Mouse (Mus musculus): ENCODE results near the gene Gm45808. TPM values are rescaled to one million over a fixed set of nuclear protein-coding genes. Genes with fewer than 3 reads are reported as not detected.
"Not testable (repeated sequence)": the region's sequence is repeated elsewhere in the genome, so short reads cannot be mapped to it uniquely, and the experiment has no call there.

Gene Gm45808
- polyA plus RNA-seq, 1 experiment from 2014 or later: not detected

DNA sequence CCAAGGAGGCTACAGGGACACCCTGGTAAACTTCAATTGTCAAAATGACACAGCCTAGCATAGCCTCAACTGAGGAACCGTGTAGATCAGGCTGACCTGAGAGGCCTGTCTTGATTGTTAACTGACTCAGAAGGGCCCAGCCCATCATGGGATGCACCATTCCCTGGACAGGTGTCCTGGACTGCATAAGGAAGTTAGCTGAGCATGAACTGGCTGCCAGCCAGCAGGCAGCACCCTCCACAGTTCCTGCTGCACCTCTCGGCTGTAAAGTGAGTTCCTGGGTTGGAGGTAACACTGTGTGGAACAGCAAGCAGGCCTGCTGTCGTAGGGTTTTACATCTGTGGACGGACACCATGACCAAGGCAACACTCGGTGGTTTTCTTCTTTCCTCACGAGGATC is 21.0 kb upstream of the Gm45808 start:
- H3K27ac ChIP-seq: no peak overlapping the region
- WGBS: 95% methylated on average over 6 of the region's 6 CpGs
- no peak overlapping the region for H3K4me3 ChIP-seq
- peaks cover 15% of the 10 kb centered on the region for H3K4me1 ChIP-seq
- no peak overlapping the region for H3K9ac ChIP-seq
- ATAC-seq: no peak
- H3K4me2 ChIP-seq: no peak overlapping the region
- peaks cover 29% of the 10 kb centered on the region for H3K36me3 ChIP-seq (ENCODE audit: poor library complexity, severe bottlenecking)
- H3K27me3 ChIP-seq: no peaks in the 10 kb centered on the region
- H3K9me3 ChIP-seq (replicated peaks): no peaks in the 10 kb centered on the region

DNA sequence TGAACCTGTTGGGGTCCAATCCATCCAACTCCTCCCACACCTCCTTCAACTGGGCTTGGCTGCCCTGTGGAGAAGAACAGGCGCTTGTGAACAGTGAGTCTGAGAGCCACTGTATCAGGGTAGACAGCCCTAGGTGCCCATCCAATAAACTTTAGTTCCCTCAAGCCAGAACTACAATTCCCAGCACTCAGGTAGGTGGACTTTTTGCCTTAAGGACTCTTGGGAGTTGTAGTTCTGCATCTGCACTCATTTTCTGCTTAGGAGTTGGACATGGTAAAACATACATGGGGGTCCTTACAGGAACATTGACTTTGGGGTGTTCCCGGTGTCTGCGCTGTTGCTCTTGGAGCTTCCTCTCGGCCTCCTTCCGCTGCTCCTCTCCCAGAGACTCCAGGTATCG is 11.8 kb upstream of the Gm45808 start:
- no peaks in the 10 kb centered on the region for H3K9me3 ChIP-seq (replicated peaks)
- no peak overlapping the region for H3K4me3 ChIP-seq
- H3K27ac ChIP-seq: no peak overlapping the region
- H3K4me2 ChIP-seq: no peak overlapping the region
- H3K9ac ChIP-seq: no peak overlapping the region
- ATAC-seq: no peak
- no peaks in the 10 kb centered on the region for H3K4me1 ChIP-seq
- 98% methylated on average over 6 of the region's 6 CpGs for WGBS
- no peaks in the 10 kb centered on the region for H3K27me3 ChIP-seq
- H3K36me3 ChIP-seq (ENCODE audit: poor library complexity, severe bottlenecking): peaks cover 79% of the 10 kb centered on the region

DNA sequence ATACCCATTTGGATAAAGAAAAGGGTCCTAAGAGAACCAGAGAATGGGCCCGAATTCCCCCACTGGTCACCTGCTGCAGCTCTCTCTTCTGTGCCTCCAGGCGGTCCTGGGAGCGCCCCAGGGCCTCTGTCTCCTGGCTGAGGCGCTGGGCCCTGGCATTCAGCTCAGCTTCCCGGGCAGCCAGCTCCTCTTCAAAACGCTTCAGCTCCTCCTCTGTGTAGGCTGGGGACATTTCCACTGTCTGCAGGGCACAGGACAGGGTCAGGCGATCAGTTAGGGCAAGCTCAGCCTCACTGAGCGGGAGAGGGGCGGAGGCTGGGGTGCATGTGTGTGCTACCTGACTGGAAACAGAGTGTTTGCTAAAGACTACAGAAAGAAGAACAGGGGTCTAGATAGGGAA is 7.9 kb upstream of the Gm45808 start:
- 81% methylated on average over 9 of the region's 9 CpGs for WGBS
- H3K36me3 ChIP-seq (ENCODE audit: poor library complexity, severe bottlenecking): peaks cover 77% of the 10 kb centered on the region
- no peaks in the 10 kb centered on the region for H3K27me3 ChIP-seq
- no peak overlapping the region for H3K4me2 ChIP-seq
- H3K4me1 ChIP-seq: peaks cover 6% of the 10 kb centered on the region
- no peak overlapping the region for H3K27ac ChIP-seq
- no peak overlapping the region for H3K4me3 ChIP-seq
- H3K9ac ChIP-seq: no peak overlapping the region
- ATAC-seq: no peak
- no peaks in the 10 kb centered on the region for H3K9me3 ChIP-seq (replicated peaks)

DNA sequence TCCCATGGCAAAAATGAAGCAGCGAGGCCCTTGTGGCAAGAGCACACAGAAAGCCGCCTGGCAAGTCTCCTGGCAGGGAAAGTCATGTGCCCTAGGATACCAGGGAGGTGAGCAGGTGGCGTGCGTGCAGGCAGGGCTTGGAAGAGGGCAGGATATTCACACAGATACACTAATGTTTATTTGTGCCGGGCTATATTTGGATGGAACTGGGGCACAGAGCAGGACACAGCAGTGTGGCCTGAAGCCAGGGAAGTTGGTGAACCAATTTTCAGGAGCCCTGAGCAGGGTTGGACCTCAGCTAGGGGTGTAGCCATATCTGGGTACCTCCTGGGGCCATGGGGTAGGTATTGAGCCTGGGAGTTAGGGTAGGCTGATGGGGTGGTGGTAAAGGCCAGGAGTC is 6.3 kb upstream of the Gm45808 start:
- no peak for ATAC-seq
- WGBS: 94% methylated on average over 5 of the region's 5 CpGs
- H3K27me3 ChIP-seq: no peaks in the 10 kb centered on the region
- H3K36me3 ChIP-seq (ENCODE audit: poor library complexity, severe bottlenecking): peaks cover 62% of the 10 kb centered on the region
- H3K27ac ChIP-seq: no peak overlapping the region
- H3K9me3 ChIP-seq (replicated peaks): no peaks in the 10 kb centered on the region
- H3K4me3 ChIP-seq: no peak overlapping the region
- no peak overlapping the region for H3K4me2 ChIP-seq
- H3K4me1 ChIP-seq: peaks cover 17% of the 10 kb centered on the region
- no peak overlapping the region for H3K9ac ChIP-seq

DNA sequence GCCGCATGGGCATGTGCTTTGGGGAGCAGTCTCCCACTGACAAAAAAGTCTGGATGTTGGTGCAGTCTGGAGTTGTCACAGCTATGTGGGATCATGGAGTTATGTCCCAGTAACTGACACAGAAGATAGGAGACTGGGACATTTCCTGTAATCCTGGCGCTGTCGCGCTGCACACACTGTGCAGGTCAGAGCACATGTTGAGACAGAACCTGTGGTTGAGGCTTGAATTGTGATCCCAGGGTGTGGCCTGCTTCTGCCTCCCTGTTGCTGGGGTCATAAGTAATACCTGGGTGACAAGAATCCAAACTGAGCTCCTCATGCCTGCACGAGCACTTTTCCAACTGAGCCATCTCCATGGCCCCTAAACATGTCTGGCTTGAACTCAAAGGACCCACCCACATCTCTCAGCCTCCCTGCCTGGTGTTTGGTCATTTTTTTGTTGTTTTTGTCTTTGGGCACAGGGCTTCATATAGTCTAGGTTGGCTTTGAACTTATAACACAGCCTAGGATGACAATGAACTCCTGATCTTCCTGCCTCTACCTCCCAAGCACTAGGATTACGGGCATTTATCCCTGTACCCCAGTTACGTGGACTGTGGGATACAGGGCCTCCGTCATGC is 5.7 kb upstream of the Gm45808 start:
- 94% methylated on average over 8 of the region's 8 CpGs for WGBS
- H3K4me2 ChIP-seq: no peak overlapping the region
- H3K9ac ChIP-seq: no peak overlapping the region
- peaks cover 20% of the 10 kb centered on the region for H3K4me1 ChIP-seq
- H3K36me3 ChIP-seq (ENCODE audit: poor library complexity, severe bottlenecking): peaks cover 55% of the 10 kb centered on the region
- H3K27ac ChIP-seq: no peak overlapping the region
- no peak for ATAC-seq
- no peaks in the 10 kb centered on the region for H3K9me3 ChIP-seq (replicated peaks)
- no peaks in the 10 kb centered on the region for H3K27me3 ChIP-seq
- no peak overlapping the region for H3K4me3 ChIP-seq

DNA sequence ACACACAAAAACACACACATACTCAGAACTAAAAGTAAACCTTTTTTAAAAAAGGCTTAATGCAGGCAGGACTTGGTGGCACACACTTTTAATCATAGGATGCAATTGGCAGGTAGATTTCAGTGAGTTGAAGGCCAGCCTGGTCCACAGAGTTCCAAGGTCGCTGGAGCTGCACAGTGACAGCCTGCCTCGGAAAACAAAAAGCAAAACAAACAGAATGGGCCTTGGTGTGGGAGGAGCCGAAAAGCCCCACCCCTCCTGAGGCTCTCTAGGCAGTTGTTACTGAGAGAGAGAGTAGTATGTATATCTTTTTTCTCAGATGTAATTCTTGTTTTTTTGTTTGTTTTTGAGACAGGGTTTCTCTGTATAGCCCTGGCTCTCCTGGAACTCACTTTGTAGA is 4.7 kb upstream of the Gm45808 start:
- no peak overlapping the region for H3K4me3 ChIP-seq
- no peak overlapping the region for H3K4me2 ChIP-seq
- peaks cover 45% of the 10 kb centered on the region for H3K36me3 ChIP-seq (ENCODE audit: poor library complexity, severe bottlenecking)
- H3K27me3 ChIP-seq: no peaks in the 10 kb centered on the region
- no peak overlapping the region for H3K27ac ChIP-seq
- 21% methylated on average over 3 of the region's 3 CpGs for whole genome bisulfite sequencing
- H3K4me1 ChIP-seq: peaks cover 20% of the 10 kb centered on the region
- ATAC-seq: no peak
- no peaks in the 10 kb centered on the region for H3K9me3 ChIP-seq (replicated peaks)
- H3K9ac ChIP-seq: no peak overlapping the region

DNA sequence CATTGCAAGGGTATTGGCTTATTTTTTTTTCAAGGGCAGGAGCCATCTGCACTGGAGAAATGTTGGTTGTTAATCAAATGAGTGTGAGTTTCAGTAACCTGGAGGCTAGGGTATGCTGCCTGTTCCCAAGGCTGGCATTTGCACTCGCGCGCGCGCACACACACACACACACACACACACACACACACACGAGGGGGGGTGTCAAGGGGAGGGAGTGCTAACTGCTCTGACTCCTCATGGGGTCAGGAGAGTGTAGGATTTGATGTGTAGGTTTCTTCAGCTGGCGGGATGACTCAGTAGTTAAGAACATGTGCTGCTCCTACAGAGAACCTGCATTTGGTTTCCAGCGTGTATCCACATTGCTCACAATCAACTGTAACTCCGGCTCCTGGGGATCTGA is 4.2 kb upstream of the Gm45808 start:
- WGBS: 61% methylated on average over 9 of the region's 9 CpGs
- no peak overlapping the region for H3K4me2 ChIP-seq
- no peaks in the 10 kb centered on the region for H3K9me3 ChIP-seq (replicated peaks)
- peaks cover 41% of the 10 kb centered on the region for H3K36me3 ChIP-seq (ENCODE audit: poor library complexity, severe bottlenecking)
- no peaks in the 10 kb centered on the region for H3K27me3 ChIP-seq
- no peak overlapping the region for H3K27ac ChIP-seq
- H3K9ac ChIP-seq: no peak overlapping the region
- no peak for ATAC-seq
- no peak overlapping the region for H3K4me3 ChIP-seq
- peaks cover 20% of the 10 kb centered on the region for H3K4me1 ChIP-seq

DNA sequence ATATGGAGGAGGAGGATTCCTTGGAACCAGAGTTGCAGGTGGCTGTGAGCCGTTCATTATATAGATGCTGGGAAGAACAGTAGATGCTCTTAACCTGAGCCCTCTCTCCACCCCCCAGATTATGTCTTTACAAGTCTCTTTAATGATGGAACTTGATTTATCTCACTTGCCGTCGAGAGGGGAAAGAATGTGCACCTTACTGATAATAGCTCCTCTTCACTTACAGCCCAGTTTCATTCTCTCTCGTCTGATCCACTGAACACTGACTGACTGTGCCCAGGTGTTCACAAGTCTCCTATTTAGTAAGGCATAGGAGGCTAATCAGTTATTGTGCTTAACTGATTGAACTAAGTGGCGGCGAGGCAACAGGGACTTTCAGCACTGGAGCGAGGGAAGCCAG is 3.0 kb upstream of the Gm45808 start:
- H3K27me3 ChIP-seq: no peaks in the 10 kb centered on the region
- ATAC-seq: no peak
- no peak overlapping the region for H3K9ac ChIP-seq
- H3K9me3 ChIP-seq (replicated peaks): no peaks in the 10 kb centered on the region
- no peak overlapping the region for H3K4me2 ChIP-seq
- H3K4me1 ChIP-seq: peaks cover 20% of the 10 kb centered on the region
- H3K36me3 ChIP-seq (ENCODE audit: poor library complexity, severe bottlenecking): peaks cover 29% of the 10 kb centered on the region
- no peak overlapping the region for H3K27ac ChIP-seq
- WGBS: 85% methylated on average over 7 of the region's 7 CpGs
- H3K4me3 ChIP-seq: no peak overlapping the region

DNA sequence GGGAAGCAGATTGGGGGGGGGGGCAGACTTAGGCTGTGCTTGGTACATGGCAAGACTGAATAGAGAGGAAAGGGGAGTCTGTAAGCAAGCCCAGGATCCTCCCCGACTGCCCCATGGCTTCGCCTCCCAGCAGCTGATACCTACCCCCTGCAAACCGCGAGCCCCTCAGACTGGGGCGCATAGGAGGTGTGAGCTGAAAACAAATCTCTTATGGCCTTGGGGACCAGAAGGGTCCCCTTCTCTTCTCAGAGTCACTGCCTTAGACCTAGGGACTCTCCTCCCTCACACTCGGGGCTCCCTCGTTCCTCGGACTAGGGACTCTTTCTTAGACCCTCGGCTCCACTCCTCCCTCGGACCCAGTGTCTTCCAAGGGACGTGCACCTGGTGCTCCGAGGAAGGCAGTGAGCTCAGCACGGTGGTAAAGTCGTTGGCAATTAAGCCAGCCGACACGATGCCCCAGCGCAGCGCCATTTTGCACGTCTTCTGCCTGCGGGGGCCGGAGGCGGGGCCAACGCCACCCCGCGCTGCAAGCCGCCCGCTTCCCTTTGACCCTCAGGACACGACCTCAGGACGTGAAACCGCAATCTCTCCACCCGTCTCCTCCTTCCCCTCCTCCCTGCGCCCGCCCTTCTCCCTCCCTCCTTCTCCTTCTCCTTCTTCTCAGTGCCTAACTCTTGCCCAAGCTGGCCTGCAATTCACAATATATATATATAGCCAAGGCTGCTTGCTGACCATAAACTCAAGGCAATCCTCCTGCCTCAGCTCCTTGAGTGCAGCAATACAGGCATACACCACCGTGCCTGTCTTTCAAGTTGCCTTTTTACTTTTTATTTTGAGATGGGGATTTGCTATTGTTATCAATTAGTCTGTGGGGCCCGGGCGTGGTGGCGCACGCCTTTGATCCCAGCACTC is 1.9 kb upstream of the Gm45808 start, which contains the start of gene Dhdh:
Dhdh (minus strand) TSS at position 513 of the 912 bp plus-strand sequence.
- no peaks in the 10 kb centered on the region for H3K27me3 ChIP-seq
- peak within 1 kb of the TSS; percentile 55 for H3K27ac ChIP-seq
- H3K9me3 ChIP-seq (replicated peaks): no peaks in the 10 kb centered on the region
- WGBS: 7% methylated on average over 38 of the region's 38 CpGs
- H3K4me1 ChIP-seq: peaks cover 20% of the 10 kb centered on the region
- H3K9ac ChIP-seq: peak within 1 kb of the TSS; percentile 65
- peak within 1 kb of the TSS; percentile 69 for H3K4me2 ChIP-seq
- ATAC-seq: peak; percentile 75
- peak within 1 kb of the TSS; percentile 44 for H3K4me3 ChIP-seq
- peaks cover 18% of the 10 kb centered on the region for H3K36me3 ChIP-seq (ENCODE audit: poor library complexity, severe bottlenecking)

DNA sequence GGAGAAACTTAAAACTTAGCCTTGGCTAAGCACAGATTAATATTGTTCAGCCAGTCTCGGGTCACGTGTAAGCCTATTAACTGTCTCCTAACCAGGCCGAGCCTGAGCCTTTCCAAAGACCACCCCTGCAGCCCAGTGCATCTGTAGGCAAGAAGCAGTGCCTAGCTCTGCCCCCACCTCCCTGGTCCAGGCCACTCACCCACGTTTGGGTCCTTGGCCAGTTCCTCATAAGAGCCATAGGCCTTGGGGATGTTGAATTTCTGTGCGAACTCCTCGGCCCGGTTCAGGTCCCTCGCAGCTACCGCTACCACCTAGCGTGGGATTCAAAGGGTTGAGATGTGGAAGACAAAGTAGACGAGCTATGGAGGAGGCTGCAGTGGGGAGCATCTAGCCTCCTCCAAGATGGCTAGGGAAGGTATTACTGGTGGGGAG is 1.3 kb upstream of the Gm45808 start:
- WGBS: 10% methylated on average over 11 of the region's 11 CpGs
- ATAC-seq: peak; percentile 69
- peaks cover 20% of the 10 kb centered on the region for H3K4me1 ChIP-seq
- H3K9ac ChIP-seq: peak overlapping the region; percentile 65
- peaks cover 12% of the 10 kb centered on the region for H3K36me3 ChIP-seq (ENCODE audit: poor library complexity, severe bottlenecking)
- H3K9me3 ChIP-seq (replicated peaks): no peaks in the 10 kb centered on the region
- H3K27ac ChIP-seq: peak overlapping the region; percentile 55
- peak overlapping the region; percentile 69 for H3K4me2 ChIP-seq
- no peaks in the 10 kb centered on the region for H3K27me3 ChIP-seq
- peak overlapping the region; percentile 44 for H3K4me3 ChIP-seq

DNA sequence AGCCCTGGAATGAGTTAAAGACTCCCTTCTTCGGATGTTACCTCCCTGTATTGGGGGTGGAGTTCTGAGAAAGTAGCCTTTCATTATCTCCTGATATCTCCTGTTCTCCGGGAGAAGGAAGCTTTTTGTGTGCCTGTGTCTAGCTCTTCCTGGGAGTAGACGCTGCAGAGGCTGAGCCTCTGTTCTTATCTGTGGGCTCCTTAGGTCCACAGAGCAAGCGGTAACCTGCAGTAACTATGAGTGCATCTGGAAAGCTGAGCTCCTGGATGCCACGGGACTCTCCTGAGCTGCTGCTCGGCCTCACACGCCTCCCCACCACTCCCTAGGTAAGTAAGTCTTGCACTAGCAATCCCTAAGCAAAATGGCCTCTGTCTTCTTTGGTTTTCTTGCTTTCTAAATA is 453 bp downstream of the Gm45808 start:
- H3K4me2 ChIP-seq: no peak overlapping the region
- H3K4me1 ChIP-seq: peaks cover 19% of the 10 kb centered on the region
- no peak overlapping the region for H3K27ac ChIP-seq
- no peak overlapping the region for H3K4me3 ChIP-seq
- H3K9me3 ChIP-seq (replicated peaks): no peaks in the 10 kb centered on the region
- no peaks in the 10 kb centered on the region for H3K27me3 ChIP-seq
- ATAC-seq: no peak
- WGBS: 85% methylated on average over 7 of the region's 7 CpGs
- H3K9ac ChIP-seq: no peak overlapping the region
- H3K36me3 ChIP-seq (ENCODE audit: poor library complexity, severe bottlenecking): no peaks in the 10 kb centered on the region

DNA sequence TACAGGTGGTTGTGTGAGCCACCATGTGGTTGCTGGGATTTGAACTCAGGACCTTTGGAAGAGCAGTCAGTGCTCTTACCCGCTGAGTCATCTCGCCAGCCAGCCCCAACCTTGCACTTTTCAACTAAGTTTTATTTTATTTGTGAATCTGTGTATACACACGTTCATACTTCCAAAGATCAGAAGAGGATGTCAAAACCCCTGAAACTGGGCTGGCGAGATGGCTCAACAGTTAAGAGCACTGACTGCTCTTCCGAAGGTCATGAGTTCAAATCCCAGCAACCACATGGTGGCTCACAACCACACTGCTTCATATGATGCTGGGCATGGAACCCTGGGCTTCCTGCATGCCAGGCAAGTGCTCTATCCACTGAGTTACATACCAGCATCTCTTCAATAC is 1.6 kb downstream of the Gm45808 start:
- not testable (repeated sequence) for H3K9me3 ChIP-seq (replicated peaks); H3K36me3 ChIP-seq (ENCODE audit: poor library complexity, severe bottlenecking); H3K4me3 ChIP-seq; H3K4me2 ChIP-seq; H3K27me3 ChIP-seq; H3K9ac ChIP-seq; H3K27ac ChIP-seq; ATAC-seq
- peaks cover 14% of the 10 kb centered on the region; the same call in 1 of the 2 replicates for H3K4me1 ChIP-seq
- 92% methylated on average over 5 of the region's 5 CpGs for WGBS
